ENCODE assay signal across 11 mouse cellular contexts in the genomic region with DNA sequence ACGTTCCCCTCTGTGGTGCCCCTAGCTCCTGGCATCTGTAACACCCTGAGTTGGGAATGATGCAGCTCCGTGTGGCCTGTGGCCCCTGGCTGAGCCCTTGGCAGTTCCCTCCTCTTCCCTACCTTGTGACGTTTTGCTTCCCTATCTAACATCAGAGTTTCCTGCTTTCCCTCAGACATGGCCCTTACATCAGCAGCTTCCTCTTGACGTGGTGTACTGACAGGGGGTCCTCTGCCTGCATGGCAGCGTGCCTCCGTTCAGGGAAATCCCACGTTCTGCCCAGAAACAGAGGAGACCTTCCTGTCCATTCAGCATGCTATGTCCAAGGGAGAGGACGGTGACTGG.
DNase-seq lines count a peak whose midpoint lies in the region; ATAC-seq and TF ChIP-seq lines count a peak whose summit lies in the region.
"Had no signal": no experiment of that assay in that cellular context is flagged by ENCODE, and none has a peak within 500 bp of the region (broad histone marks: within the 10 kb centered on the region; RNA-seq: fewer than 3 reads in every experiment).

No protein-coding gene starts in this region.

- no peak for TF ChIP-seq EP300 in heart, postnatal 0 days (IDR thresholded peaks at IDR 0.05; ENCODE audit: low read depth)

- peak overlapping the region; percentile 63; the same call in 1 of the 2 replicates for H3K27ac ChIP-seq in embryonic fibroblast, embryonic 13.5 days (ENCODE audit: insufficient read depth, low read length)
- H3K27ac ChIP-seq in heart, postnatal 0 days (ENCODE audit: low read depth) = peak overlapping the region; percentile 46
- H3K27ac ChIP-seq: embryonic facial prominence, embryonic 13.5 days; midbrain, embryonic 13.5 days had no signal

- no peak for TF ChIP-seq POLR2A in embryonic fibroblast, embryonic 13.5 days (IDR thresholded peaks at IDR 0.05; ENCODE audit: low read depth, low read length)

- WGBS in heart, postnatal 0 days = 66% methylated on average over 8 of the region's 8 CpGs

- H3K9me3 ChIP-seq in heart, postnatal 0 days (replicated peaks; ENCODE audit: control insufficient read depth, low read length) = no peaks in the 10 kb centered on the region
- H3K9me3 ChIP-seq: embryonic facial prominence, embryonic 13.5 days; midbrain, embryonic 13.5 days had no signal

- no peak overlapping the region for H3K9ac ChIP-seq in heart, postnatal 0 days (replicated peaks; ENCODE audit: low read depth, low read length)
- H3K9ac ChIP-seq: embryonic facial prominence, embryonic 13.5 days; midbrain, embryonic 13.5 days had no signal

- no peak overlapping the region for H3K4me3 ChIP-seq in embryonic fibroblast, embryonic 13.5 days (ENCODE audit: insufficient read depth, low read length)
- no peak overlapping the region for H3K4me3 ChIP-seq in heart, postnatal 0 days (ENCODE audit: low read depth, low read length)
- H3K4me3 ChIP-seq: embryonic facial prominence, embryonic 13.5 days; midbrain, embryonic 13.5 days had no signal

- no peak overlapping the region for H3K4me2 ChIP-seq in heart, postnatal 0 days (ENCODE audit: low read depth, low read length)
- H3K4me2 ChIP-seq: embryonic facial prominence, embryonic 13.5 days; midbrain, embryonic 13.5 days had no signal

- H3K36me3 ChIP-seq in heart, postnatal 0 days (replicated peaks; ENCODE audit: control insufficient read depth, insufficient read depth, low read length) = no peaks in the 10 kb centered on the region
- H3K36me3 ChIP-seq: embryonic facial prominence, embryonic 13.5 days; midbrain, embryonic 13.5 days had no signal

- peaks cover 28% of the 10 kb centered on the region for H3K4me1 ChIP-seq in embryonic fibroblast, embryonic 13.5 days (ENCODE audit: control insufficient read depth, insufficient read depth, low read length)
- H3K4me1 ChIP-seq in heart, postnatal 0 days (ENCODE audit: control insufficient read depth, insufficient read depth) = peaks cover 15% of the 10 kb centered on the region

- H3K27me3 ChIP-seq in heart, postnatal 0 days (ENCODE audit: control insufficient read depth, insufficient read depth, low read length) = no peaks in the 10 kb centered on the region
- H3K27me3 ChIP-seq: embryonic facial prominence, embryonic 13.5 days; midbrain, embryonic 13.5 days had no signal

- DNase-seq in kidney, adult 9 months = peak; percentile 24
- DNase-seq in kidney, adult 8-10 months = no peak
- DNase-seq in heart, postnatal 0 days (ENCODE audit: low spot score) = no peak
- peak; percentile 42 for DNase-seq in lung, postnatal 25 days (ENCODE audit: low spot score)
- no peak for DNase-seq in cerebellum, adult 11 months
- DNase-seq in spleen, postnatal 14 days (ENCODE audit: low spot score in 2 of 2) = no peak
- DNase-seq: cerebellum, adult 18-20 months; thymus, postnatal 25 days had no signal

- TF ChIP-seq CTCF in embryonic fibroblast, embryonic 13.5 days (IDR thresholded peaks at IDR 0.05; ENCODE audit: borderline replicate concordance, insufficient read depth, low read length) = no peak
- no peak for TF ChIP-seq CTCF in heart, postnatal 0 days (IDR thresholded peaks at IDR 0.05; ENCODE audit: low read depth)

- no peak for ATAC-seq in heart, postnatal 0 days (ENCODE audit: insufficient read depth, low read depth)
- ATAC-seq: midbrain, embryonic 13.5 days had no signal

Comparison
In these comparisons a context has a peak if more than half of its experiments do, and no peak if none do; other contexts are left out.
1. DNase-seq: peak in kidney, adult 9 months (single experiment) and lung, postnatal 25 days (single experiment); none in kidney, adult 8-10 months (0 of 2), heart, postnatal 0 days (single experiment), cerebellum, adult 11 months (single experiment) and spleen, postnatal 14 days (0 of 2).